Mouse (Mus musculus) C2C12 (cell line): ENCODE data around the gene Ecsit.

ENCODE experiments used
- CEBPB ChIP-seq: IDR thresholded peaks from one replicate; pipeline ENCODE4 v1.6.1; 2011; ENCODE audit warnings: low read depth, mild to moderate bottlenecking, control low read depth, moderate library complexity
- CTCF ChIP-seq: IDR thresholded peaks from one replicate; pipeline ENCODE4 v1.5.1; 2011; ENCODE audit not compliant: control insufficient read depth, insufficient read depth, insufficient read length
- FOSL1 ChIP-seq: IDR thresholded peaks from one replicate; pipeline ENCODE4 v1.8.0; 2011; ENCODE audit warnings: mild to moderate bottlenecking, low read length; ENCODE audit not compliant: poor library complexity, insufficient read depth, severe bottlenecking
- MAX ChIP-seq: IDR thresholded peaks from one replicate; pipeline ENCODE4 v1.6.1; 2011; ENCODE audit warnings: mild to moderate bottlenecking, control low read depth
- MYOD1 ChIP-seq: IDR thresholded peaks from one replicate; pipeline ENCODE4 v1.6.1; 2011; ENCODE audit warnings: low read depth; ENCODE audit not compliant: control insufficient read depth, insufficient read length
- USF1 ChIP-seq: IDR thresholded peaks from one replicate; pipeline ENCODE4 v1.6.1; 2011; ENCODE audit warnings: low read depth, mild to moderate bottlenecking, control low read depth, moderate library complexity

GRCm38 (mm10) chr9:22087034-22087618 lies 1.9 kb upstream of the Ecsit start:
- no peak for TF ChIP-seq CTCF
- no peak for TF ChIP-seq MAX
- TF ChIP-seq MYOD1, result no peak
- TF ChIP-seq FOSL1, result no peak
- TF ChIP-seq CEBPB, result no peak
- no peak for TF ChIP-seq USF1
